Mouse (Mus musculus) myocyte (in vitro differentiated cells): ENCODE measurements around the gene Mbnl2. TPM values are rescaled to one million over a fixed set of nuclear protein-coding genes. Genes with fewer than 3 reads are reported as not detected.

Experiments used
- H3K27me3 ChIP-seq: one replicate; pipeline ENCODE4 v1.6.1; 2011; ENCODE audit not compliant: control insufficient read depth, insufficient read depth, insufficient read length
- H3K36me3 ChIP-seq: one replicate; pipeline ENCODE4 v1.6.1; 2011; ENCODE audit not compliant: control insufficient read depth, insufficient read depth
- H3K4me2 ChIP-seq: one replicate; pipeline ENCODE4 v1.6.1; 2011; ENCODE audit warnings: low read depth, control low read depth
- H3K4me3 ChIP-seq: one replicate; pipeline ENCODE4 v1.5.1; 2011; ENCODE audit warnings: mild to moderate bottlenecking, control low read depth, moderate library complexity
- H3K79me2 ChIP-seq: one replicate; pipeline ENCODE4 v1.6.1; 2011; ENCODE audit not compliant: control insufficient read depth, insufficient read depth
- H3ac ChIP-seq: one replicate; pipeline ENCODE4 v1.6.1; 2011; ENCODE audit not compliant: control insufficient read depth, insufficient read length
- CEBPB ChIP-seq: IDR thresholded peaks from 2 replicates; pipeline ENCODE4 v1.6.1; 2011; ENCODE audit warnings: mild to moderate bottlenecking, moderate library complexity; ENCODE audit not compliant: poor library complexity, insufficient read depth, severe bottlenecking
- E2F4 ChIP-seq: IDR thresholded peaks from one replicate; pipeline ENCODE4 v1.6.1; 2011; ENCODE audit warnings: mild to moderate bottlenecking, control low read depth, moderate library complexity; ENCODE audit not compliant: insufficient read depth
- MAX ChIP-seq: IDR thresholded peaks from one replicate; pipeline ENCODE4 v1.6.1; 2011; ENCODE audit warnings: low read depth, mild to moderate bottlenecking, control low read depth
- MYOD1 ChIP-seq, 3 experiments: IDR thresholded peaks; one replicate each; pipeline ENCODE4 v1.6.1; 2011; ENCODE audit warnings: control low read depth in 2 of 3, low read depth in 2 of 3, mild to moderate bottlenecking in 2 of 3, moderate library complexity in 1 of 3; ENCODE audit not compliant: insufficient read length in 2 of 3, control insufficient read depth in 1 of 3
- MYOG ChIP-seq, 3 experiments: IDR thresholded peaks; one replicate each; pipeline ENCODE4 v1.6.1; 2011; ENCODE audit warnings: control low read depth in 2 of 3, low read depth in 2 of 3, mild to moderate bottlenecking in 2 of 3; ENCODE audit not compliant: insufficient read length in 2 of 3, control insufficient read depth in 1 of 3, insufficient read depth in 1 of 3
- POLR2A ChIP-seq: IDR thresholded peaks from one replicate; pipeline ENCODE4 v1.6.1; 2011; ENCODE audit warnings: low read depth, mild to moderate bottlenecking, control low read depth, moderate library complexity; ENCODE audit not compliant: insufficient read length
- POLR2AphosphoS2 ChIP-seq: IDR thresholded peaks from one replicate; pipeline ENCODE4 v1.6.1; 2011; ENCODE audit warnings: low read depth, control low read depth; ENCODE audit not compliant: insufficient read length
- REST ChIP-seq: IDR thresholded peaks from one replicate; pipeline ENCODE4 v1.6.1; 2011; ENCODE audit warnings: mild to moderate bottlenecking, control low read depth, moderate library complexity; ENCODE audit not compliant: insufficient read depth, insufficient read length
- SRF ChIP-seq: IDR thresholded peaks from one replicate; pipeline ENCODE4 v1.6.1; 2011; ENCODE audit warnings: low read depth; ENCODE audit not compliant: control insufficient read depth, insufficient read length
- TCF12 ChIP-seq: IDR thresholded peaks from one replicate; pipeline ENCODE4 v1.6.1; 2011; ENCODE audit warnings: mild to moderate bottlenecking, control low read depth; ENCODE audit not compliant: poor library complexity, insufficient read depth, severe bottlenecking
- TCF3 ChIP-seq: IDR thresholded peaks from one replicate; pipeline ENCODE4 v1.6.1; 2011; ENCODE audit warnings: low read depth, control low read depth; ENCODE audit not compliant: insufficient read length
- USF1 ChIP-seq: IDR thresholded peaks from one replicate; pipeline ENCODE4 v1.6.1; 2011; ENCODE audit warnings: low read depth, mild to moderate bottlenecking, control low read depth, moderate library complexity
- polyA plus RNA-seq: library from polyadenylated mRNA; unstranded; fragments of >200 nt; fragmentation: generic; extraction: Trizol; gene quantifications from one replicate; pipeline ENCODE4 v1.2.1, GENCODE M21; 2012; ENCODE audit warnings: missing spikeins

Gene Mbnl2
- polyA plus RNA-seq, 1 experiment, result 38.5 TPM

DNA sequence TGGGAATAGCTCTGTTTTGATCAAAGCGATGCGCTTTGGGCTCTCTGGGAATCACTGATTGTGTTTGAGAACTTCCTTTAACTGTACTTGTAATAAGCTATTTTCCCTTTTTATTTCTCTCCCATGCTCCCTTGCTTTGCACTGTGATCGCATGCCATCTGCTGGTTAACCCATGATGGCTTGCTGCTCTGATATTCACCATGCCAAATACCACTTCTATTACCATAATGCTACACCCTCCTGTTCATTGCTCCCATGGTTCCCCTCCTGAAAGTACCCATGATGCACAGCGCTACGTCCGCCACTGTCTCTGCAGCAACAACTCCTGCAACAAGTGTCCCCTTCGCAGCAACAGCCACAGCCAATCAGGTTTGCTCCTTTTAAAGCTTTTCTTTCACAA, 128.9 kb downstream of the Mbnl2 start:
- TF ChIP-seq E2F4, result no peak
- TF ChIP-seq USF1, result no peak
- TF ChIP-seq MYOD1 (IDR thresholded peaks at IDR 0.05; ENCODE audit: control insufficient read depth in 1 of 3, insufficient read length in 2 of 3, low read depth in 2 of 3), result no peak
- no peak for TF ChIP-seq MAX
- no peak for TF ChIP-seq POLR2AphosphoS2
- TF ChIP-seq POLR2A, result no peak
- TF ChIP-seq TCF12, result no peak
- Histone ChIP-seq H3K36me3 (peaks cover 52% of the 10 kb centered on the region), H3K4me2 (no peak overlapping the region), H3K27me3 (no peaks in the 10 kb centered on the region), H3K4me3 (no peak overlapping the region), H3K79me2 (no peaks in the 10 kb centered on the region), H3ac (no peak overlapping the region)

DNA sequence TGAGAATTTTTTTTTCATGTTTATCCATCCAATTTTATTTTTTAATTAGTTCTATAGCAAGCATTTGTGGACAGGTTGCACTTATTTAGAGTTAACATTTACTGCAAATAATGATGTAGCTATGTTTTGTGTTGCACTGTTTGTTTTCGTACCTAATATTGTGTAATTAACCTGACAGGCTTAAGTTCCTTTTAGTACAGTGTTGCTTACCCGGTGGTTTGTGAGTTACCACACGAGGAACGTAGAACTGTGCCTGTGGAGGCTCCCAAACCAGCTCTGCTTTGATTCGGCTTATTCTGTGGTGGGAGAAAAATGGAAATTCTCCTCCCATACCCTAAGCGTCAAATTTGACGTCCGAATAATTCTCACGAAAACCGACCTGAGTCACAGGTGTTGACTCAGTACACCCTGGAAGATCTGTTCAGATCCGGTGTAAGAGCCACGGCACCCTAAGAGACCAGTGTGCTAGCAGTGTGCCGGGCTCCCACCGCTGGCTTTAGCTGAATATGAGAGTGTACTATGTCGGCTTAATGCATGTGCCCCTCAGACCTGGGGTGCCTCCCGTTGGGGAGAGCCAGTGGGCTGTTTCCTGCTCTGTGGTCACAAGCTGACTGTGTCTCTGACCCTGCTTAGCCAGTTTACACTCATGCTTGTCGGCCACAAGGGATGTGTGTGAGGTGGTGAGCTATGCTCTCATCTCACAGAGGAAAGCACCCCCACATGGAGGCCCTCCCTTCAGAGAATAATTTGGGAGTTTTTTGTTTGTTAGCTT, 129.5 kb downstream of the Mbnl2 start:
- peaks cover 46% of the 10 kb centered on the region for H3K36me3 ChIP-seq
- TF ChIP-seq CEBPB, result no peak
- TF ChIP-seq MYOD1 (IDR thresholded peaks at IDR 0.05; ENCODE audit: control insufficient read depth in 1 of 3, insufficient read length in 2 of 3, low read depth in 2 of 3), result no peak
- no peak for TF ChIP-seq TCF12
- no peak for TF ChIP-seq REST
- TF ChIP-seq E2F4, result no peak
- TF ChIP-seq MYOG (IDR thresholded peaks at IDR 0.05; ENCODE audit: control insufficient read depth in 1 of 3, insufficient read depth in 1 of 3, insufficient read length in 2 of 3, low read depth in 2 of 3), result no peak
- TF ChIP-seq USF1, result no peak
- H3K27me3 ChIP-seq, result no peaks in the 10 kb centered on the region
- H3ac ChIP-seq, result no peak overlapping the region
- H3K4me2 ChIP-seq, result no peak overlapping the region
- no peak overlapping the region for H3K4me3 ChIP-seq
- H3K79me2 ChIP-seq, result no peaks in the 10 kb centered on the region

GRCm38 (mm10) chr14:120405597-120405996, 130.1 kb downstream of the Mbnl2 start:
- TF ChIP-seq MAX (no peak), REST (no peak), MYOD1 (IDR thresholded peaks at IDR 0.05; ENCODE audit: control insufficient read depth in 1 of 3, insufficient read length in 2 of 3, low read depth in 2 of 3) (no peak), MYOG (IDR thresholded peaks at IDR 0.05; ENCODE audit: control insufficient read depth in 1 of 3, insufficient read depth in 1 of 3, insufficient read length in 2 of 3, low read depth in 2 of 3) (no peak), POLR2AphosphoS2 (no peak), TCF12 (no peak)
- Histone ChIP-seq H3K79me2 (no peaks in the 10 kb centered on the region), H3K4me2 (no peak overlapping the region), H3K4me3 (no peak overlapping the region), H3K27me3 (no peaks in the 10 kb centered on the region), H3K36me3 (peaks cover 47% of the 10 kb centered on the region), H3ac (no peak overlapping the region)

DNA sequence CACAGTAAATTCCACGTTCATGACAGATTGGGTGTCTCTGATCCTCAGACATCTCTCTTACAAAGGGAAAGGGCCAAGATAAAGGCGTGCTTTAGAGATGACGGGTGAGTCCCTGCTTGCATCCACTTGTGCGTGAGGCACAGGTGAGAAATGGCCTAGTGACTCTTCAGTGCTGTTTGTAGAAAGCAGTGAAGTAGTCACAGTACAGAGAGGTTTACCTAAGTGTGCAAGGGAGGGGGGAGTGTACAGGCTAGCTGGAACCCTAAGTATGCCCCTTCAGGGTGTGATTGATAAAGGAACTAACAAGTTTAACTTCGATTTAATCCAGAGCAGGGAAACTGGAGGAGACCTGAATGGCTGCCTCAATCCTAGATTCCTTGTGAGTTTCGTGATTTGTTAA, 130.8 kb downstream of the Mbnl2 start:
- H3ac ChIP-seq, result no peak overlapping the region
- H3K79me2 ChIP-seq, result no peaks in the 10 kb centered on the region
- TF ChIP-seq POLR2A (no peak), POLR2AphosphoS2 (no peak), MYOG (IDR thresholded peaks at IDR 0.05; ENCODE audit: control insufficient read depth in 1 of 3, insufficient read depth in 1 of 3, insufficient read length in 2 of 3, low read depth in 2 of 3) (no peak), MYOD1 (IDR thresholded peaks at IDR 0.05; ENCODE audit: control insufficient read depth in 1 of 3, insufficient read length in 2 of 3, low read depth in 2 of 3) (no peak), MAX (no peak)
- no peak overlapping the region for H3K4me2 ChIP-seq
- no peak overlapping the region for H3K4me3 ChIP-seq
- H3K27me3 ChIP-seq, result no peaks in the 10 kb centered on the region
- peaks cover 47% of the 10 kb centered on the region for H3K36me3 ChIP-seq

DNA sequence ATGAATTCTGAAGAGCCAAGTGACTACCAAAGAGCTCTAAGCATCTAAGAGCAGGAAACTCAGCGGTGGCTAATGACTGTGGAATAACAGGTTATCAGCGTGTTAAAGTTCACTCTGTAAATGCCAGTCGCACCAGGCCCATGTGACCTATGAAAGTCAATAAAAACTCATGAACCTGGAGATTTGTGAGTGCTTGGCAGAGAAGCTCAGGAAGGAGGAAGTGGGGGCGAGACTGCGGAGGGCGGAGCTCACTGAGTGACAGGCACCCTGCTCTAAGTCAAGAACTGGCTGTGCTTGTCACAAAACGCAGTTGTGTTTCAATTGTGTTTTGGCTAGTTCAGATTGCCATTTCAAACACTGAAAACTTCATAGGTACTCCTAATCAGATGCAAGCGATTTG, 131.4 kb downstream of the Mbnl2 start:
- Histone ChIP-seq H3K4me3 (no peak overlapping the region), H3K27me3 (no peaks in the 10 kb centered on the region), H3K36me3 (peaks cover 45% of the 10 kb centered on the region), H3ac (no peak overlapping the region), H3K79me2 (no peaks in the 10 kb centered on the region), H3K4me2 (no peak overlapping the region)
- TF ChIP-seq USF1, result no peak
- no peak for TF ChIP-seq MYOG (IDR thresholded peaks at IDR 0.05; ENCODE audit: control insufficient read depth in 1 of 3, insufficient read depth in 1 of 3, insufficient read length in 2 of 3, low read depth in 2 of 3)
- TF ChIP-seq REST, result no peak
- TF ChIP-seq E2F4, result no peak
- TF ChIP-seq SRF, result no peak
- TF ChIP-seq MAX, result no peak
- no peak for TF ChIP-seq MYOD1 (IDR thresholded peaks at IDR 0.05; ENCODE audit: control insufficient read depth in 1 of 3, insufficient read length in 2 of 3, low read depth in 2 of 3)
- no peak for TF ChIP-seq CEBPB
- TF ChIP-seq POLR2AphosphoS2, result no peak
- no peak for TF ChIP-seq TCF12
- no peak for TF ChIP-seq TCF3
- no peak for TF ChIP-seq POLR2A
